Mouse (Mus musculus): Measurements from ENCODE around the gene Adamts1.

DNA sequence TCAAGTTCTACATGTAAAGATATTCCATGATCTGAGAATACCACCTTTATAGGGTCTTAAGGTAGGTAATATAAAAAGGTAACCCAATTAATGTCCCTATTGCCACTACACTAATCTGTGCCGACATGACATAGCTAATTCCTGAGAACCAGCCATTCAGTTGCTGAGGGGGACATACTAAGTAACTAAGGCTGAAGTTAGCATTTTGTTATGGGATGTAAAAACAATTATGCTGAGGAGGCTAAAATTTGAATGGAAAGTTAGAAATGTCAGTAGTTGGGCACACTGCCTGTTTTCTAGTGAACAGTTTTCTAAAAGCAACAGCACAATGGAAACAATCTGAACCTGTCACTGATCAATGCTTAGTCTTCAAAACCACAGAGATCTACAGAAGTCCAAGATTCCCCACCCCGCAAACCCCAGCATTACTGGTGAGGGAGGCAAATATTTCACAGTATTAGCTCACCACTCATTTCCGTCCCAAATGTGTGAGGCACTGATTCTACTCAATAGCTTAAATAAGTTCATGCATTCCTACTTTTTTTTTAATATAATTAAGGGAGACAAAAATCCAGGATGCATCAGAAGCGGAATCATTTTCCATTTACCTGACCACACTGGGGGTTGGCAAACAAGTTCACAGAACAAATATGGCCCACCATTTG lies 9.6 kb downstream of the Adamts1 start:
- TF ChIP-seq CTCF (IDR thresholded peaks at IDR 0.05; ENCODE audit: extremely low read depth, insufficient read depth, insufficient read length, insufficient replicate concordance) (no peak), POLR2A (IDR thresholded peaks at IDR 0.05; ENCODE audit: low read depth, low read length) (no peak)

Measured in spleen, adult 2 months (tissue).